Mouse (Mus musculus) spleen, postnatal 4 days (tissue): ENCODE results near the gene Rasgrp3.

Source experiments
- DNase-seq, 2 experiments: peaks; one replicate each; pipeline ENCODE4 v3.0.0; 2022; ENCODE audit warnings: low spot score in 2 of 2

Gene Rasgrp3

GRCm38 (mm10) chr17:75539130-75539529, 103.4 kb downstream of the Rasgrp3 start:
- DNase-seq: no peak

DNA sequence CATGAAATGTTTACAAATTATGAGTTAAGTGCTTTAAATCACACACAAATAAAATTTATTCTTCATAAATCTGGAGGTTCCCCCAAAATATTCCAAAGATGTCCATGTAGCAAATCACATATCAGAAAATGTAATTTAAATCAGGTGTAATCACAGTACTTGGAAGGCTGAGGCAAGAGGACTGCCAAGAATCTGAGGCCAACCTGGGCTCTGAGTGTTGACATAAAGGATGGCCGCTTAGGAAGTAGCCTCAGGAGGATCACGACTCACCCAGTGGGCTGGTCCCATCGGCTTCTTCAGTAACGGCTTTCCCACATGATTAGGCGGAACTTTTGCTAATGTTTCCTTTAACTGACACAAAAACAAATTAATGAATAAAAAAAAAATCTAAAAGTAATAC, 104.1 kb downstream of the Rasgrp3 start:
- DNase-seq: no peak

GRCm38 (mm10) chr17:75543434-75543833, 107.7 kb downstream of the Rasgrp3 start:
- DNase-seq: no peak

GRCm38 (mm10) chr17:75544262-75544661, 108.6 kb downstream of the Rasgrp3 start:
- no peak for DNase-seq

- DNase-seq: no peak
These were observed 115.2 kb downstream of the Rasgrp3 start for GRCm38 (mm10) chr17:75550771-75551413.

DNA sequence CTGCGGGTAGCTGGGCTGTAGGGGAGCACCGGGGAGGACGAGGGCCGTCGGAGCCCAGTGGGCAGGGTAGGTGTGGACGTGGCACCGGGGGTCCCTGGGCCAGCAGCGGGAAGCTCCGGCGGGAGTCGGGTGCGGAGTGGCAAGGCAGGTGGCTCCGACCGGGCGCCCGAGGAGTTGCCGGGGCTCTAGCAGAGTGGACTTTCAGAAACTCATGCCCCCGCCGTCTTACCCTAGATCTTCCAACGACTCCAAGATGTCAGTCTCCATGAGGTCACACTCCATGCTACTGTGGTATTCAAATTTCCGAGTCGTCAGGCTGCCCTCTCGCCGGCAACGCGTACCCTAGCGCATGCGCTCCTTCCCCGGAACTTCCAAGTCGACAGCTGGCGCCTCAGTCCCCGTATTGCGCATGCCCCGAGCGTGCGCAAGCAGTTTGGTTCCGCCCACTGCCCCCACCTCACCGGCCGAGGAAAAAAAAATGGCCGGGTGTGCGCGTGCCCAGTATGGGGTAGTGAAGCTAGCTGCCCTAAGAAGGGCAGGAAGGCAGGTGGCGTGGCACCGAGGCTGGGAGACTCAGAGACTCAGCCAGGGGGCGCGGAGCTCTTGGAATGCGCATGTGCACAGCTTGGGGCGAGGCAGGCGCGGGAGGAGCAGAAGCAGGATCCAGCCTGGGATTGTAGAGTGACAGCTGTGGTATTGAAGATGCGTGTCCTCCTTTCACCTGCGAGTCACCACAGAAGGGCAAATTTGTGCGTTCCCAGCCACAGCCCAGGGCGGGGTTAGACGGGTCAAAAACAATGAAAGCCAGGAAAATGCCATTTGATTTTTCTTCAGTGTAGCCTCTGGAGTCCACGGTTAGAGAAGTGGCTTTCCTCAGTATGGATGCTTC, 116.1 kb downstream of the Rasgrp3 start, which contains the start of gene Fam98a:
Gene Fam98a (minus strand): TSS at position 435 of the 889 bp plus-strand sequence.
- peak; percentile 96 to 98 for DNase-seq

DNA sequence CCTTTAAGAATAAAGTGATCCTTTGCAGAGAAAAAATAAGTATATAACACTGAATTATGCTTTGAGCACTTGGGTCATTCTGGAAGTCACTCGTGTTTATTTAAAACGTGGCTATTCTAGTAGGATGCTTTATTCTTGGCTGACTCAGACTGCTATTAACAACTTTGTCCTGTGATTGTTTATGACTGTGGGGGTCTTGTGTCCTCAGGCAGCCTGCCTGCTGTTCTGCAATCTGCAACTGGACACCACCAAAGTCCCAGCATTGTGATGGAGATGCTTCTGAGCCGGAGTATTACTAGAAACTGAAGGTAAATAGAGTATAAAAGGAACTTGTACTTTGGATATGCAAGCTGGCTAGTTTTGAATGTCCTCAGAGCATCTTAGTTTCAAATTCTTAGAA, 121.3 kb downstream of the Rasgrp3 start:
- DNase-seq: no peak

DNA sequence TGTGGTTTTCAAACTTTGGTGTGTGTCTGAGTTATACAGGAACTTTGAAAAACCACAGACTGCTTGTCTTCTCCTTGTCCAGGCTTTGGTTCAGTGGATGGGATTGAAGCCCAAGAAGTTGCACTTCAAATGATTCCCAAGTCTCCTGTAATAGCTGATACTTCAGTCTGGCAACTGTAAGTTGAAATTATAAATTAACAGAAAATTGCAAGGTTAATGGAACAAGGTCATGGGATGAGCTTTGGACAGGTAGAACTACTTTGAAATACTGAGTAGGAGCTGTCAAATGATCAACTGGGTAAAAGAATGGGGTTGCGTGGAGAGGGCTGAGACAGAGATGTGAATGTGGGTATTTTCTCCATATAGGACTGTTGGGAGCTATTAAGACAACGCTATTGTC, 122.3 kb downstream of the Rasgrp3 start:
- no peak for DNase-seq

- DNase-seq: no peak
These were observed 139.9 kb downstream of the Rasgrp3 start for GRCm38 (mm10) chr17:75575608-75576007.
